Mouse (Mus musculus): ENCODE data around the gene Nob1. TPM values are rescaled to one million over a fixed set of nuclear protein-coding genes. Genes with fewer than 3 reads are reported as not detected.

Gene Nob1
- polyA plus RNA-seq, 1 experiment from 2014 or later: 68.0 TPM

DNA sequence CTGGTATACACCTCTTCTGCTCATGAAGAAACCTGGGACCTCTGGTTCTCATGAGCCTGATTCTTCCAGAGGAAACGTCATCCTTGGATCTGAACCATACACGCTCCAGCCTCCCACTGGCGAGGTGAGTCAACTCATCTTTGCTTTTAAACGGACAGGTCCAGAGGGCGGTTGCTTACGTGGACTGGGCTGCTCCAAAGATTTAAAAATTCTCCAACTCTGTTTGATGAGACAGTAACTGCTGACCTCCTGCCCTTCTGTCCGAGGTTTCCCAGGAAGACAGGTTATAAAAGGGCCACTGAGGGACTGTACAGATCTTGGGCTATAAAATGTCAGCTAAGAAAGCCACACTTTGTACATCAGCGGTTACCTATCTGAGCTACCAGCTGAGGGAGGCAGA is 6.0 kb upstream of the Nob1 start:
- Histone ChIP-seq H3K27me3 (replicated peaks) (no peaks in the 10 kb centered on the region), H3K9ac (no peak overlapping the region), H3K4me2 (no peak overlapping the region), H3K4me1 (peaks cover 6% of the 10 kb centered on the region), H3K4me3 (no peak overlapping the region), H3K36me3 (replicated peaks) (no peaks in the 10 kb centered on the region), H3K27ac (no peak overlapping the region), H3K9me3 (no peaks in the 10 kb centered on the region)
- no peak for ATAC-seq (replicated peaks)
- WGBS: 86% methylated on average over 8 of the region's 8 CpGs

DNA sequence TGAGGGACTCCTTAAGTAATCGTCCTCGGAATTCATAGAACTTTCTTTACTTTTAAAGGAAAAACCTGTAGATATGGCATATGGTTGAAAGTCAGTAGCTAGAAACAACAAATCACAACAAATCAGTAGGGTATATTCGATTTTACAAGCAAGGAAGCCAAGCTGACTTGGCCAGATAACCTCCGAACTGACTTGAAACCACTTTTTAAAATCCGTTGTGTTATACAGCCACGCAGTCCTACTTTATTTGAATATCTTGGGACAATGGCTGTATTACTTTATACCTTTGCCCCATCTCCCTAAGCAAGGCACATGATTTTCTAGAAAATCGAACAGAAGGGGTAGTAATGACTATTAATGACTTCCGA is 363 bp upstream of the Nob1 start:
- no peak overlapping the region for H3K9ac ChIP-seq
- H3K27me3 ChIP-seq (replicated peaks): no peaks in the 10 kb centered on the region
- 47% methylated on average over 8 of the region's 8 CpGs for WGBS
- peak overlapping the region; percentile 82; the same call in 1 of the 2 replicates for H3K4me2 ChIP-seq
- H3K4me1 ChIP-seq: peaks cover 22% of the 10 kb centered on the region
- no peak for ATAC-seq (replicated peaks)
- H3K4me3 ChIP-seq: peak overlapping the region; percentile 82
- no peak overlapping the region for H3K27ac ChIP-seq
- no peaks in the 10 kb centered on the region for H3K9me3 ChIP-seq
- peaks cover 10% of the 10 kb centered on the region; the same call in 1 of the 2 replicates for H3K36me3 ChIP-seq (replicated peaks)

- peak; percentile 18; the same call in 1 of the 2 replicates for ATAC-seq (replicated peaks)
These were observed 675 bp downstream of the Nob1 start for GRCm38 (mm10) chr8:107424176-107424575.

GRCm38 (mm10) chr8:107417001-107417400 is 7.8 kb downstream of the Nob1 start:
- Histone ChIP-seq H3K9me3 (no peaks in the 10 kb centered on the region), H3K27me3 (replicated peaks) (no peaks in the 10 kb centered on the region), H3K4me3 (no peak overlapping the region), H3K27ac (no peak overlapping the region), H3K4me1 (0 out of 2 replicates have a peak, but pooled peaks cover under 1% of the 10 kb centered on the region), H3K4me2 (no peak overlapping the region), H3K36me3 (replicated peaks) (peaks cover 60% of the 10 kb centered on the region), H3K9ac (no peak overlapping the region)
- ATAC-seq (replicated peaks): no peak
- WGBS: 86% methylated on average over 12 of the region's 12 CpGs

More at GRCm38 (mm10) chr8:107424176-107424575, 675 bp downstream of the Nob1 start:
- Histone ChIP-seq H3K27ac (peak overlapping the region; percentile 72), H3K9me3 (no peaks in the 10 kb centered on the region), H3K36me3 (replicated peaks) (peaks cover 10% of the 10 kb centered on the region; the same call in 1 of the 2 replicates), H3K9ac (peak overlapping the region; percentile 82), H3K27me3 (replicated peaks) (no peaks in the 10 kb centered on the region), H3K4me3 (peak overlapping the region; percentile 82), H3K4me1 (peaks cover 22% of the 10 kb centered on the region), H3K4me2 (peak overlapping the region; percentile 82)
- WGBS: 29% methylated on average over 9 of the region's 9 CpGs

DNA sequence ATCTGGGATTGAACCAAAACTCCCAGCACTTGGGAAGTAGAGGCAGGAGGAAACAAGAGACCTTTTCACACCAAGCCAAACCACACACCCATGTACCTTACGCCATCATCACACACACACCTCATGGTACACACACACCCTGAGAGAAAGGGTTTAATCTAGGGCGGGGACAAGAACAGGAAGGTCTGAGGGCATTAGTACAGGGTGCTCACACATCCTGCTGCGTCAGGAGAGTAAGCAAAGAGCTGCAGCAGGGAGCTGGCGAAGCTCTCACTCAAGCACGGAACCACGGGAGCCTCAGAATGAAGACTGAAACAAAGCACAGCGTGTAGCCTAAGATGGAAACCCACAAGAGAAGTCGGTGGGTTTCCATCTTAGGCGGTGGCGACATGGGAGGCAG is 11.0 kb downstream of the Nob1 start:
- H3K4me3 ChIP-seq: no peak overlapping the region
- no peaks in the 10 kb centered on the region for H3K27me3 ChIP-seq (replicated peaks)
- peaks cover 77% of the 10 kb centered on the region for H3K36me3 ChIP-seq (replicated peaks)
- no peaks in the 10 kb centered on the region for H3K4me1 ChIP-seq
- H3K9ac ChIP-seq: no peak overlapping the region
- no peak overlapping the region for H3K27ac ChIP-seq
- H3K9me3 ChIP-seq: no peaks in the 10 kb centered on the region
- WGBS: 92% methylated on average over 10 of the region's 10 CpGs
- H3K4me2 ChIP-seq: no peak overlapping the region
- no peak for ATAC-seq (replicated peaks)

- peaks cover 67% of the 10 kb centered on the region for H3K36me3 ChIP-seq (replicated peaks)
- H3K27me3 ChIP-seq (replicated peaks): no peaks in the 10 kb centered on the region
- no peak overlapping the region for H3K4me2 ChIP-seq
- no peak overlapping the region for H3K4me3 ChIP-seq
- 93% methylated on average over 8 of the region's 8 CpGs for WGBS
- H3K27ac ChIP-seq: no peak overlapping the region
- H3K9me3 ChIP-seq: no peaks in the 10 kb centered on the region
- no peaks in the 10 kb centered on the region for H3K4me1 ChIP-seq
- no peak for ATAC-seq (replicated peaks)
- H3K9ac ChIP-seq: no peak overlapping the region
These were observed 12.3 kb downstream of the Nob1 start for GRCm38 (mm10) chr8:107412552-107412951.

GRCm38 (mm10) chr8:107411391-107411790 is 13.5 kb downstream of the Nob1 start:
- H3K27me3 ChIP-seq (replicated peaks): no peaks in the 10 kb centered on the region
- H3K27ac ChIP-seq: no peak overlapping the region
- no peaks in the 10 kb centered on the region for H3K4me1 ChIP-seq
- H3K9me3 ChIP-seq: no peaks in the 10 kb centered on the region
- H3K4me3 ChIP-seq: no peak overlapping the region
- ATAC-seq (replicated peaks): no peak
- WGBS: 78% methylated on average over 4 of the region's 4 CpGs
- H3K36me3 ChIP-seq (replicated peaks): peaks cover 58% of the 10 kb centered on the region
- no peak overlapping the region for H3K9ac ChIP-seq
- H3K4me2 ChIP-seq: no peak overlapping the region

- H3K27me3 ChIP-seq (replicated peaks): no peaks in the 10 kb centered on the region
- no peak overlapping the region for H3K4me2 ChIP-seq
- H3K9me3 ChIP-seq: no peaks in the 10 kb centered on the region
- no peak overlapping the region for H3K9ac ChIP-seq
- H3K36me3 ChIP-seq (replicated peaks): peaks cover 22% of the 10 kb centered on the region
- no peak overlapping the region for H3K27ac ChIP-seq
- peaks cover 14% of the 10 kb centered on the region for H3K4me1 ChIP-seq
- 72% methylated on average over 3 of the region's 3 CpGs for WGBS
- ATAC-seq (replicated peaks): no peak
- H3K4me3 ChIP-seq: no peak overlapping the region
These were observed 18.9 kb downstream of the Nob1 start for GRCm38 (mm10) chr8:107405935-107406334.

DNA sequence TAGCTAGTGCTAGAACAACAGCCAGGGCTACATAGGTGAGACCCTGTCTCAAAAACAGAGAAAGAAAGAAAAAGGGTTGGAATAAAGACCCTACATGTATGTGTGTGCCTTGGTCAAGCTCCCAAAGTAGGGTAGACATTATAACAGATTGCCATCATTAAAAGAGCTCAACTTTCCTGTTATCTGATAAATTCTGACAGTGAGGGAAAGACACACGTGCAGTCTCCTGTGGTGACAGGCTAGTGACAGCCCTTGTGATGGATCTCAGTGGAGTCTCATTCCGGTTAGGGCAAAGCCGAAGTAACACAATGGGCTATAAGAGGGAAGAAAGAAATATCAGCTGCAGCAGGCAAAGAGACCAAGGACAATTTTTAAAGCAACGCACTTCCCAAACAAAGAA is 20.8 kb downstream of the Nob1 start:
- ATAC-seq (replicated peaks): no peak
- Histone ChIP-seq H3K27ac (no peak overlapping the region), H3K9ac (no peak overlapping the region), H3K4me2 (no peak overlapping the region), H3K4me3 (no peak overlapping the region), H3K9me3 (no peaks in the 10 kb centered on the region), H3K27me3 (replicated peaks) (no peaks in the 10 kb centered on the region), H3K36me3 (replicated peaks) (0 out of 2 replicates have a peak, but pooled peaks cover 3% of the 10 kb centered on the region), H3K4me1 (peaks cover 14% of the 10 kb centered on the region)
- WGBS: 79% methylated on average over 4 of the region's 4 CpGs

DNA sequence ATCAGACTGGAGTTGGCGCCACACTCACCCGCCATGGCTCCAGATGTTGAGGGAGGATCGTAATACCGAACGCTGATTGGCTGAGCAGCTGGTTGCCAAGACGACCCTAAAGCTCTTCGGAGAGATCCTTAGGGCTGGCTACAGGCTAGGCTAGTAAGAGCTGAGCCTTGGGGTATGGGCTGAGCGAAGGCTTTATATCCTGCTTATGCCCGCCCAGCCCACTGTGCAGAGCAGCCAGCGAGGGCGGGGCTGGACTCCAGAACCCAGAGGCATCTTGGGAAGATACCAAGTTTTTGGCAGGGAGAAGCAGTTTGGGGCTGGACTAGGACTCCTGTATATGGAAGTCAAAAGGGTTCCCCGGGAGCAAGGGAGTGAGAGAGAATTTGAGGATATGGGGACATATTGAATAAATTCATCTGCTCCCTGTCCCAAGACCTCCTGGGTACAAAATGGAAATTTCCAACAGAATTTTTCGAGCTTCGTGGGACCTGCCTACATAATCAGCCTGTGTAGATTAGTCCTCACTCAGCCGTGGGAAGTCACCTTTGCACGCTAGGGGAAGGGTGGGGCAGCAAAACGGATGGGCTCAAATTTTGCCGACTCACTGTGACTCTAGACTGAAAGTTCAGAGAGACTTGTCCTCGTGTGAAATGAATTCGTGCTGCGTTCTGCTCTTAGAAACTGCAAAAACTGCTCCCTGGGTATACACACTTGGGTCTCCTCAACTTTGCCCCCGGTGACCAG is 21.6 kb downstream of the Nob1 start, which contains the start of gene Nqo1:
Gene Nqo1, minus strand, starts transcription at position 169 of the 744 bp plus-strand sequence.
- peak; percentile 97 for ATAC-seq (replicated peaks)
- H3K27ac ChIP-seq: no peak within 1 kb of the TSS
- H3K36me3 ChIP-seq (replicated peaks): no peaks in the 10 kb centered on the region
- peak within 1 kb of the TSS; percentile 51 for H3K4me2 ChIP-seq
- H3K4me3 ChIP-seq: peak within 1 kb of the TSS; percentile 32
- H3K9me3 ChIP-seq: no peaks in the 10 kb centered on the region
- WGBS: 10% methylated on average over 22 of the region's 22 CpGs
- no peak within 1 kb of the TSS for H3K9ac ChIP-seq
- H3K27me3 ChIP-seq (replicated peaks): no peaks in the 10 kb centered on the region
- peaks cover 14% of the 10 kb centered on the region for H3K4me1 ChIP-seq

GRCm38 (mm10) chr8:107401866-107402265 is 23.0 kb downstream of the Nob1 start:
- no peak overlapping the region for H3K4me2 ChIP-seq
- H3K36me3 ChIP-seq (replicated peaks): no peaks in the 10 kb centered on the region
- peaks cover 14% of the 10 kb centered on the region for H3K4me1 ChIP-seq
- H3K27ac ChIP-seq: no peak overlapping the region
- no peak overlapping the region for H3K9ac ChIP-seq
- no peaks in the 10 kb centered on the region for H3K27me3 ChIP-seq (replicated peaks)
- ATAC-seq (replicated peaks): no peak
- WGBS: 87% methylated on average over 5 of the region's 5 CpGs
- H3K4me3 ChIP-seq: no peak overlapping the region
- no peaks in the 10 kb centered on the region for H3K9me3 ChIP-seq

GRCm38 (mm10) chr8:107399495-107399894 is 25.4 kb downstream of the Nob1 start:
- WGBS: 42% methylated on average over 9 of the region's 9 CpGs
- Histone ChIP-seq H3K4me2 (no peak overlapping the region), H3K27ac (no peak overlapping the region), H3K4me1 (peaks cover 14% of the 10 kb centered on the region), H3K4me3 (no peak overlapping the region), H3K27me3 (replicated peaks) (no peaks in the 10 kb centered on the region), H3K9ac (no peak overlapping the region), H3K9me3 (no peaks in the 10 kb centered on the region), H3K36me3 (replicated peaks) (no peaks in the 10 kb centered on the region)
- ATAC-seq (replicated peaks): no peak

DNA sequence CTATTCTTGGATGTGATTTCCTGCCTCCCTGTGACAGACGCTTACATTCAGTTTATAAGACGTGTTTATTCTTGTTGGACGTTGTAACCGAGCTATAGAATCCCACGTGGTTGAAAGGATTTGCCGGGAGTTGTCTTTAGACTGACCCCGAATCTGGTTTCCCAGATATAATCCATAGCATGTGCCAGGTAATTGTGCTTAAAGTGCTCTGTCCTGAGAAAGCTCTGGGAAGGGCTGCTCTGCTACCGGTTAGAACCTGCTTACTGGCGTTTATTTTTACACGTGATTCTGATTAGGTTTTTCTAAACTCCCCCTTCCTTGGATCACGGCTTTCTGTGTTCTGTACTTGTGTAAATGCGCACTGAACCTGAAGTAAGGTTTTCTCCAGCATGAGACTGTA is 27.2 kb downstream of the Nob1 start:
- H3K36me3 ChIP-seq (replicated peaks): no peaks in the 10 kb centered on the region
- peaks cover 4% of the 10 kb centered on the region for H3K4me1 ChIP-seq
- no peak overlapping the region for H3K4me2 ChIP-seq
- no peak overlapping the region for H3K4me3 ChIP-seq
- WGBS: 56% methylated on average over 12 of the region's 12 CpGs
- no peaks in the 10 kb centered on the region for H3K9me3 ChIP-seq
- no peak overlapping the region for H3K9ac ChIP-seq
- no peak for ATAC-seq (replicated peaks)
- H3K27ac ChIP-seq: no peak overlapping the region
- H3K27me3 ChIP-seq (replicated peaks): no peaks in the 10 kb centered on the region

All from midbrain, embryonic 15.5 days (tissue).